Mouse (Mus musculus): ENCODE measurements at regions not wholly inside any gene's neighbourhood (a gene's known extent, or its start where the extent isn't known, plus 50 kb on each side); places are given as distances from the start of the nearest gene placed in this dataset.

GRCm38 (mm10) chr9:71361311-71361710, 124.4 kb downstream of the Polr2m start:
- no peak for DNase-seq (ENCODE audit: low spot score in 2 of 2)
- intact Hi-C loops (cut with DNase I) = no loop called here

DNA sequence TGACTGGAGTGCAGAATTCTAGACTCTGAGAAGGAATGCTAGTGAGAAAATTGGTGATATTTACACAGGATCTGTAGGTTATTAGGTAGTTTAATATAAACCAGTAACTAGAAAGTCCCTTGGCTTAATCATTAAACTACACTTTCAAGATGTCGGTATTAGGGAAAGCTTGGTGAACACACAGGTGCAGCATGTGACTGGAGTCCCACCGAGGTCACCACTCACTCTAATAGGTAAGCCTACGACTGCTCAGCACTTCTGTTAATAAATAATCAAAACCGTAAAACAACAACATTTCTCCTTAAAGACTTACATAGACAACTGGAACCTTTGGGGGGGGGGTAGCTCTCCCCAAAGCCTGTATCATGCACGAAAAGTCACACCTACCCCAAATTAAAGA, 125.1 kb downstream of the Polr2m start:
- intact Hi-C loops (cut with DNase I) = no loop called here
- no peak for DNase-seq (ENCODE audit: low spot score in 2 of 2)

DNA sequence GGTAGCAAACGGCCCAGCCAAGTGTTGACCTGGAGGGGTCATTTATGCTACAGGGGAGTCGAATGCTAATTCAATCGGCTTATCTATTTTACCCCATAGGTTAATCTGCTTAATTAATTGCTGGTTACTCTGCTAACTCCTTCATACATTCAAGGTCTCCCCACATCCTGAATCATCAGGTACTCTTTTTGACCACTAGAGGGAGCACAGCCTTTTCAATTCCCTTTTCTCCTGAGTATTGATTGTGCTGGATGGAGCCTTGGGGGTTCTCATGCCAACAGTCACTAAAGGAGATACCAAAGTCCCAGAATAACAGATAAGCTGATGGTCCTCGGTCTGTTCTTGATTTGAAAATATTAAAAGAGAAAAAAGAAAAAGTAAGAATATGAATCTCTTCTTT, 126.8 kb downstream of the Polr2m start:
- DNase-seq (ENCODE audit: low spot score in 2 of 2) = no peak
- intact Hi-C loops (cut with DNase I) = loop anchor here (10.0 kb wide), 3 partner anchors 86 to 266 kb away; partner anchors contain the start of gene Aldh1a2

DNA sequence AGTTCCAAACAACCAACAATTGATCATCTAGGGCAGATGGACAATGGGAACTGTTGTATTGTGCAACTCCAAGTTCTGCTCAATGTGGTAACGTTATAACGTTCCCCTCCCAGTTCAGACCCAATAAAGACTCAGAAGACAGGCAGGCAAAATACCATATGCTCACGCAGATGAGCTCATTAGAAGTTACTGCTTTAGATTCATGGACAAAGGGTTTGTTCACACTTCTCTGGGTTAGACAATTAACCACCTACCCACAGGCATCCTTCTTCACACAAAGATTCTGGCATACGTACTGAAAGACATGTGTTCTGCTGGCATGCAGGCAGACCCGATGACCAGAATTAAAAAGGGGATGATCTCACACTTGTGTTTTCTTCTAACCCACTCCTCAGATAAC, 130.0 kb downstream of the Polr2m start:
- intact Hi-C loops (cut with DNase I) = loop anchor here (10.0 kb wide), 3 partner anchors 89 to 269 kb away; partner anchors contain the start of gene Aldh1a2
- no peak for DNase-seq (ENCODE audit: low spot score in 2 of 2)
